Mouse (Mus musculus) gastrocnemius, adult 18-20 months (tissue): Measurements from ENCODE around the gene Nedd8. TPM values are rescaled to one million over a fixed set of nuclear protein-coding genes. Genes with fewer than 3 reads are reported as not detected.

Source experiments
- DNase-seq: peaks from one replicate; pipeline ENCODE4 v3.0.0; 2021; ENCODE audit warnings: low spot score
- total RNA-seq, 2 experiments: library from RNA; stranded (reverse); gene quantifications; 2 replicates each; pipeline ENCODE4 v1.2.3; 2021

Gene Nedd8
- total RNA-seq, 2 experiments from 2014 or later = 188 to 201 TPM

GRCm38 (mm10) chr14:55615876-55616275 lies 56.0 kb downstream of the Nedd8 start:
- no peak for DNase-seq

- DNase-seq = no peak
Observed at GRCm38 (mm10) chr14:55614565-55615178, 57.3 kb downstream of the Nedd8 start.

GRCm38 (mm10) chr14:55613346-55613745 lies 58.6 kb downstream of the Nedd8 start:
- no peak for DNase-seq

Other genes with a start within 250 kb of the Nedd8 start
- 10 to 100 TPM; 37.1 to 46.0 TPM for gene Dhrs4, start 193.4 kb downstream of the Nedd8 start, total RNA-seq
- under 1 TPM; 0.26 to 0.41 TPM for gene Carmil3, start 181.5 kb downstream of the Nedd8 start, total RNA-seq
- gene Cpne6, start 161.7 kb downstream of the Nedd8 start, total RNA-seq = not detected
- gene Nrl, start 147.1 kb downstream of the Nedd8 start, total RNA-seq = not detected
- 1 to 10 TPM; 2.8 to 3.1 TPM for gene Pck2, start 131.9 kb downstream of the Nedd8 start, total RNA-seq
- gene Dcaf11, start 112.1 kb downstream of the Nedd8 start, total RNA-seq = 100 to 1,000 TPM; 134 to 136 TPM
- not detected for gene A730061H03Rik, start 111.7 kb downstream of the Nedd8 start, total RNA-seq
- gene Fitm1, start 96.5 kb downstream of the Nedd8 start, total RNA-seq = 100 to 1,000 TPM; 273 to 289 TPM
- gene Psme1, start 94.0 kb downstream of the Nedd8 start, total RNA-seq = 10 to 100 TPM; 65.1 to 72.7 TPM
- 10 to 100 TPM; 38.2 to 40.5 TPM for gene Emc9, start 86.8 kb downstream of the Nedd8 start, total RNA-seq
- 10 to 100 TPM; 50.1 to 56.1 TPM for gene Psme2, start 81.0 kb downstream of the Nedd8 start, total RNA-seq
- gene Rnf31, start 80.4 kb downstream of the Nedd8 start, total RNA-seq = 10 to 100 TPM; 19.0 to 19.8 TPM
- gene Irf9, start 68.6 kb downstream of the Nedd8 start, total RNA-seq = 1 to 10 TPM; 2.9 to 4.8 TPM
- gene Rec8, start 54.1 kb downstream of the Nedd8 start, total RNA-seq = not detected
- gene Ipo4, start 36.2 kb downstream of the Nedd8 start, total RNA-seq = 10 to 100 TPM; 72.0 to 73.8 TPM
- 1 to 10 TPM; 1.4 to 1.6 TPM for gene Gm49378, start 34.2 kb downstream of the Nedd8 start, total RNA-seq
- 10 to 100 TPM; 15.7 to 16.4 TPM for gene Tm9sf1, start 28.3 kb downstream of the Nedd8 start, total RNA-seq
- under 1 TPM in 1 of 2 experiments, not detected in 1; 0.24 TPM for gene Tssk4, start 21.9 kb downstream of the Nedd8 start, total RNA-seq
- gene Mdp1, start 11.6 kb downstream of the Nedd8 start, total RNA-seq = 10 to 100 TPM; 20.9 to 22.2 TPM
- 1 to 10 TPM; 2.1 to 2.4 TPM for gene Gmpr2, start 183 bp downstream of the Nedd8 start, total RNA-seq
- 10 to 100 TPM; 12.1 to 15.7 TPM for gene Tinf2, start 9.7 kb upstream of the Nedd8 start, total RNA-seq
- under 1 TPM in 1 of 2 experiments, not detected in 1; 0.17 TPM for gene Tgm1, start 41.8 kb upstream of the Nedd8 start, total RNA-seq
- gene Rabggta, start 50.1 kb upstream of the Nedd8 start, total RNA-seq = 10 to 100 TPM; 10.4 to 11.5 TPM
- gene Dhrs1, start 73.6 kb upstream of the Nedd8 start, total RNA-seq = 10 to 100 TPM; 29.5 to 32.1 TPM
- gene Nop9, start 73.6 kb upstream of the Nedd8 start, total RNA-seq = 1 to 10 TPM; 9.0 to 9.4 TPM
- not detected for gene Cideb, start 86.3 kb upstream of the Nedd8 start, total RNA-seq
- not detected for gene Ltb4r2, start 89.3 kb upstream of the Nedd8 start, total RNA-seq
- under 1 TPM; 0.16 to 0.17 TPM for gene Ltb4r1, start 93.8 kb upstream of the Nedd8 start, total RNA-seq
- gene Adcy4, start 112.0 kb upstream of the Nedd8 start, total RNA-seq = 1 to 10 TPM; 3.8 to 9.1 TPM
- 1 to 10 TPM; 1.6 to 2.5 TPM for gene Ripk3, start 116.7 kb upstream of the Nedd8 start, total RNA-seq
- gene Nfatc4, start 151.0 kb upstream of the Nedd8 start, total RNA-seq = 1 to 10 TPM; 1.5 to 3.3 TPM
- gene Nynrin, start 181.9 kb upstream of the Nedd8 start, total RNA-seq = 1 to 10 TPM; 1.2 to 1.8 TPM
- gene Cbln3, start 212.3 kb upstream of the Nedd8 start, total RNA-seq = not detected
- gene Khnyn, start 212.8 kb upstream of the Nedd8 start, total RNA-seq = 1 to 10 TPM; 5.4 to 5.5 TPM
- 100 to 1,000 TPM; 125 to 126 TPM for gene Sdr39u1, start 228.2 kb upstream of the Nedd8 start, total RNA-seq